ENCODE assay signal across 32 mouse cellular contexts in the genomic region with DNA sequence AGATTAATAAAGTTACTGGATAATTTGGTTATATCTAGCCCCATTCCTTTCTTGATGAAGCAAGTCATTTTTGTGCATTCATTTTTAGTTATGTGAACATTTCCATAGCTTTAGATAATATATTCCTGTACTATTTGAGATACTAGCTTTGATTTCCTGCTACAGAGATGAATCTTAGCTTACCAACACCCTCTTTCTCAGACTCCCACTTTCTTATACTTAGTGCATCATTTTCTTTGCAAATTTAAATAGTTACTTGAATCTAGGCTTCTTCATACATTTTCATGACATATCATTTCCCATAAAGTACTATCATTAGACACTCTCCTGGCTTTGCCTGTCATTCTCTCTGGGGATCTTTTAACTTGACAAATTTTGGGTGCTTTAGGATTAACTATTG.
"Had no signal": no experiment of that assay in that cellular context is flagged by ENCODE, and none has a peak within 500 bp of the region (broad histone marks: within the 10 kb centered on the region; RNA-seq: fewer than 3 reads in every experiment).

No protein-coding gene starts in this region.

- ATAC-seq: liver, embryonic 12.5 days; liver, postnatal 0 days; lung, postnatal 0 days; midbrain, embryonic 13.5 days; midbrain, embryonic 15.5 days; midbrain, embryonic 16.5 days had no signal

- H3K4me1 ChIP-seq: limb, embryonic 10.5 days; limb, embryonic 12.5 days; limb, embryonic 13.5 days; limb, embryonic 15.5 days; liver, embryonic 12.5 days; liver, embryonic 13.5 days; liver, embryonic 15.5 days; lung, embryonic 15.5 days; midbrain, embryonic 10.5 days; midbrain, embryonic 12.5 days; midbrain, embryonic 13.5 days; midbrain, embryonic 15.5 days; neural tube, embryonic 12.5 days had no signal

- H3K9ac ChIP-seq: limb, embryonic 12.5 days; limb, embryonic 13.5 days; limb, embryonic 15.5 days; liver, embryonic 12.5 days; liver, embryonic 13.5 days; liver, embryonic 14.5 days; liver, embryonic 15.5 days; liver, postnatal 0 days; lung, embryonic 14.5 days; lung, embryonic 15.5 days; midbrain, embryonic 12.5 days; midbrain, embryonic 13.5 days; midbrain, embryonic 15.5 days; neural tube, embryonic 12.5 days had no signal

- DNase-seq: left cerebral cortex, postnatal 4 days; liver; liver, embryonic 13.5 days; liver, postnatal 0 days; lung, adult 18-20 months; lung, adult 2 months; lung, embryonic 14.5 days; lung, postnatal 10 days; lung, postnatal 14 days; lung, postnatal 36 days; lung, postnatal 4 days; midbrain, embryonic 14.5 days had no signal

- H3K36me3 ChIP-seq: midbrain, embryonic 15.5 days had no signal

- H3K27ac ChIP-seq: limb, embryonic 10.5 days; limb, embryonic 12.5 days; limb, embryonic 13.5 days; limb, embryonic 15.5 days; liver, embryonic 12.5 days; liver, embryonic 13.5 days; liver, embryonic 14.5 days; liver, embryonic 15.5 days; lung, embryonic 15.5 days; macrophage; midbrain, embryonic 10.5 days; midbrain, embryonic 12.5 days; midbrain, embryonic 13.5 days; midbrain, embryonic 15.5 days; neural tube, embryonic 12.5 days had no signal

- H3K9me3 ChIP-seq: limb, embryonic 10.5 days; limb, embryonic 12.5 days; limb, embryonic 13.5 days; limb, embryonic 15.5 days; liver, embryonic 12.5 days; liver, embryonic 13.5 days; liver, embryonic 15.5 days; lung, embryonic 15.5 days; megakaryocyte, embryonic 14.5 days; midbrain, embryonic 10.5 days; midbrain, embryonic 12.5 days; midbrain, embryonic 13.5 days; midbrain, embryonic 15.5 days; neural tube, embryonic 12.5 days had no signal

- H3K4me2 ChIP-seq: limb, embryonic 12.5 days; limb, embryonic 13.5 days; limb, embryonic 15.5 days; liver, embryonic 11.5 days; liver, embryonic 12.5 days; liver, embryonic 13.5 days; liver, embryonic 15.5 days; lung, embryonic 14.5 days; lung, embryonic 15.5 days; midbrain, embryonic 11.5 days; midbrain, embryonic 12.5 days; midbrain, embryonic 13.5 days; midbrain, embryonic 15.5 days; neural tube, embryonic 12.5 days had no signal

- H3K4me3 ChIP-seq: limb, embryonic 10.5 days; limb, embryonic 12.5 days; limb, embryonic 13.5 days; limb, embryonic 15.5 days; liver, embryonic 12.5 days; liver, embryonic 13.5 days; liver, embryonic 15.5 days; lung, embryonic 15.5 days; megakaryocyte, embryonic 14.5 days; midbrain, embryonic 10.5 days; midbrain, embryonic 12.5 days; midbrain, embryonic 13.5 days; midbrain, embryonic 15.5 days; myocyte; neural tube, embryonic 12.5 days had no signal

- H3K27me3 ChIP-seq: limb, embryonic 12.5 days; limb, embryonic 13.5 days; limb, embryonic 15.5 days; liver, embryonic 12.5 days; liver, embryonic 13.5 days; liver, embryonic 15.5 days; lung, embryonic 15.5 days; megakaryocyte, embryonic 14.5 days; midbrain, embryonic 12.5 days; midbrain, embryonic 13.5 days; midbrain, embryonic 15.5 days; neural tube, embryonic 12.5 days had no signal
